Mouse (Mus musculus) liver, postnatal 0 days (tissue): ENCODE measurements around the gene Zc3h12c. TPM values are rescaled to one million over a fixed set of nuclear protein-coding genes. Genes with fewer than 3 reads are reported as not detected.

Source experiments
- ATAC-seq: fragments of 200-750 bp; cut with Nextera tagmentation; 2 replicates; pipeline ENCODE4 v1.8.0; 2017; ENCODE audit warnings: mild to moderate bottlenecking, moderate library complexity
- DNase-seq: peaks from one replicate; pipeline ENCODE4 v3.0.0-alpha.2; 2016
- H3K27ac ChIP-seq: fragments of 300-500 bp; sonication (generic); 2 replicates; pipeline ENCODE4 v1.5.1; 2014; ENCODE audit warnings: antibody characterized with exemption, moderate library complexity, mild to moderate bottlenecking, low read depth
- H3K27me3 ChIP-seq: fragments of 300-500 bp; sonication (generic); 2 replicates; pipeline ENCODE4 v1.6.1; 2014; ENCODE audit warnings: low read length, control low read depth, mixed read lengths; ENCODE audit not compliant: insufficient read depth
- H3K36me3 ChIP-seq: fragments of 300-500 bp; sonication (generic); replicated peaks from 2 replicates; pipeline ENCODE4 v1.6.1; 2014; ENCODE audit warnings: mild to moderate bottlenecking, control low read depth, low read length, moderate library complexity, mixed read lengths; ENCODE audit not compliant: insufficient read depth
- H3K4me1 ChIP-seq: fragments of 300-500 bp; sonication (generic); 2 replicates; pipeline ENCODE4 v1.6.1; 2014; ENCODE audit warnings: antibody characterized with exemption, mild to moderate bottlenecking, control low read depth; ENCODE audit not compliant: insufficient read depth
- H3K4me2 ChIP-seq: fragments of 300-500 bp; sonication (generic); 2 replicates; pipeline ENCODE4 v1.6.1; 2014; ENCODE audit warnings: low read depth, mild to moderate bottlenecking, low read length, moderate library complexity, mixed read lengths
- H3K4me3 ChIP-seq: fragments of 300-500 bp; sonication (generic); 2 replicates; pipeline ENCODE4 v1.5.1; 2014; ENCODE audit warnings: low read depth, low read length
- H3K9ac ChIP-seq: fragments of 300-500 bp; sonication (generic); replicated peaks from 2 replicates; pipeline ENCODE4 v1.6.1; 2014; ENCODE audit warnings: mild to moderate bottlenecking, moderate library complexity
- H3K9me3 ChIP-seq: fragments of 300-500 bp; sonication (generic); 2 replicates; pipeline ENCODE4 v1.6.1; 2016; ENCODE audit warnings: mild to moderate bottlenecking, control low read depth, low read length, mixed read lengths
- CTCF ChIP-seq: sonication (generic); IDR thresholded peaks from 2 replicates; pipeline ENCODE4 v1.5.1; 2016; ENCODE audit warnings: antibody characterized with exemption, low read depth
- EP300 ChIP-seq: IDR thresholded peaks from 2 replicates; pipeline ENCODE4 v1.6.1; 2016; ENCODE audit warnings: antibody characterized with exemption, low read depth, mild to moderate bottlenecking
- WGBS: fragments of 180-500 bp; shearing (Covaris S2); extraction: QIAGEN DNeasy Blood & Tissue Kit; methylation state at CpG from one replicate; pipeline ENCODE4 v1.1.7; 2014; ENCODE audit not compliant: insufficient replicate concordance; 5-methylcytosine and 5-hydroxymethylcytosine counted together
- polyA plus RNA-seq: library from polyadenylated mRNA; unstranded; fragments of >200 nt; fragmentation: Nextera tagmentation; extraction: Ambion mirVana; gene quantifications from 2 replicates; pipeline ENCODE4 v1.2.1, GENCODE M21; 2015

Gene Zc3h12c
- polyA plus RNA-seq, 1 experiment from 2014 or later = 0.72 TPM

GRCm38 (mm10) chr9:52149768-52150167 is 18.6 kb downstream of the Zc3h12c start:
- Histone ChIP-seq H3K9me3 (no peaks in the 10 kb centered on the region), H3K9ac (no peak overlapping the region), H3K27me3 (no peaks in the 10 kb centered on the region), H3K27ac (no peak overlapping the region), H3K4me2 (no peak overlapping the region), H3K36me3 (no peaks in the 10 kb centered on the region), H3K4me3 (no peak overlapping the region), H3K4me1 (no peaks in the 10 kb centered on the region)
- 86% methylated on average over 6 of the region's 6 CpGs for WGBS
- ATAC-seq (no peak), DNase-seq (no peak)
- no peak for TF ChIP-seq EP300
- TF ChIP-seq CTCF = no peak

DNA sequence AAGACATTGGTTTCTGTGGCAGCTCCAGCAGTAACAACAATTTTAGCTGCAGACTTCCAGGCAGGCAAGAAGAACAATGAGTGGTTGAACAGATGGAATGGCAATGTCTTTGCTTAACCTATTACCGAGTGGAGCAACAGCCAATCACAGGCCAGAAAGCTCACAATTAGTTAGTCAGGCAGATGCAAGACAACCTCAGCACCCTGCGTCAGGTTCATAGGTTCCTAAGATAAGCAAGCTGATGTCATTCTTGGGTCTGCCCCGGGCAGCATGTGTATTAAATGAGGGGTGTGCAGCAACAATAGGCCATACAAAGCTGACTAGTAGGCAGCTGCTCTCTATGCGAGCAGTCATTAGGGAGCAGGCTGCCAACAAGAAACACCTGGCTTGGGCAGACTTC is 19.1 kb downstream of the Zc3h12c start:
- no peak overlapping the region for H3K4me3 ChIP-seq
- H3K4me1 ChIP-seq = no peaks in the 10 kb centered on the region
- no peak overlapping the region for H3K27ac ChIP-seq
- DNase-seq (no peak), ATAC-seq (no peak; the same call in 1 of the 2 replicates)
- H3K36me3 ChIP-seq = no peaks in the 10 kb centered on the region
- H3K27me3 ChIP-seq = no peaks in the 10 kb centered on the region
- no peak overlapping the region for H3K9ac ChIP-seq
- 59% methylated on average over 4 of the region's 4 CpGs for WGBS
- no peak overlapping the region for H3K4me2 ChIP-seq
- H3K9me3 ChIP-seq = no peaks in the 10 kb centered on the region
- TF ChIP-seq EP300 = no peak
- no peak for TF ChIP-seq CTCF

DNA sequence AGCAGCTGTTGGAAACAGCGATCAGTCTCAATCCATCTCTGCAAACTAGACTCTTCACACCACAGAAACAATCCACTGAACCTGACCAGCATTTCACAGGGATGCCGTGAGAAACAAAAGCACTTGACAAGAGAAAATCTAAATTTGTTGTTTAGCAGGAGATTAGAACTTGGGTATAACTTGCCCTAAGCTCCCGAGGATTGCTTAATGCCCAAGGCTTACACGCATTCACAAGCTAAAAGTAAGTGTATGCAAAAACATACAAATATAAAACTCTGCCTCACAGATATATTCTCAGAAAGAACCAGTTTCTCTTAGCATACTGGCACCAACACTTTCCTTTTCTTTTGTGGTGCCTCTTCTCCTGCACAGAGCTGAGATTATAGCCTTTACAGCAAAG is 19.5 kb downstream of the Zc3h12c start:
- no peak overlapping the region for H3K9ac ChIP-seq
- H3K9me3 ChIP-seq = no peaks in the 10 kb centered on the region
- no peak for TF ChIP-seq EP300
- TF ChIP-seq CTCF = no peak
- no peaks in the 10 kb centered on the region for H3K36me3 ChIP-seq
- no peak overlapping the region for H3K4me3 ChIP-seq
- H3K27ac ChIP-seq = no peak overlapping the region
- H3K4me1 ChIP-seq = no peaks in the 10 kb centered on the region
- H3K27me3 ChIP-seq = no peaks in the 10 kb centered on the region
- no peak for DNase-seq
- no peak for ATAC-seq
- 85% methylated on average over 4 of the region's 4 CpGs for WGBS
- no peak overlapping the region for H3K4me2 ChIP-seq

DNA sequence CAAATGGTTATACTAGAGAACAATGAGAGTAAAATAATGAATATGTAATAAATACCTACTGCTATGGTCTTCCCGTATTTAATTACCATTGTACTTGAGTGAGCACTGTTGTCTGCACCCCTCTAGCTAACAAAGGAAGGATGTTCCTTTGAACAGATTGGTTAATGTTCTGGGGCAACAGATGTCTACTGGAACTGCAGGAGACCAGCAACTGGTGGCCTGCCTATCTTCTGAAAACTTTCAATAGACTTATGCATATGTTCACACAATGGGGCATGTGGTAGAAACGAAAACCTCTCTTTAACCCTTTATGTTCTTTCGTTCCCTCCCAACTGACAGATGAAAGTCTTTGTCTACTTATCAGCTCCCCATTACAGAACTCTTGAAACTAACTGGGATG is 20.1 kb downstream of the Zc3h12c start:
- Histone ChIP-seq H3K4me1 (no peaks in the 10 kb centered on the region), H3K36me3 (no peaks in the 10 kb centered on the region), H3K4me3 (no peak overlapping the region), H3K27ac (no peak overlapping the region), H3K27me3 (no peaks in the 10 kb centered on the region), H3K9me3 (no peaks in the 10 kb centered on the region), H3K9ac (no peak overlapping the region), H3K4me2 (no peak overlapping the region)
- ATAC-seq (no peak), DNase-seq (no peak)
- TF ChIP-seq CTCF (no peak), EP300 (no peak)
- 67% methylated on average over 3 of the region's 3 CpGs for WGBS

DNA sequence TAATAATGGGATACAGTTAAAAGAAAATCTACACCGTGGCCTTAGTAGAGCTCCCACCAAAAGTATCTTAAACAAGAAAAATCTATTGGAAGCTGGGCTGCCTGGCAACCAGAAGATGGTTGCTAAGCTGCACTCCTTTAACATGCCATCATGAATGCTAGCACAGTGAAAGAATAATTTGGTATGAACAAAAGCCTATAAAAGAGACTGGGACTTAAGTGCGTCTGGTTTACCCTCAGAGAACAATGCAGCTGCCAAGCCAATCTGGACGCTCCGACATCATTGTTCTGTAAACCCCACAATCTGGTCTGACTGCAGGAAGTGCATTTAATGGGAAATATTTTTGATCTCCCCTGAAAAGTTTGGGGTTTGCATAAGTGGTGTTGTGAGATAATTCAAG is 22.1 kb downstream of the Zc3h12c start:
- H3K4me1 ChIP-seq = no peaks in the 10 kb centered on the region
- H3K4me2 ChIP-seq = no peak overlapping the region
- WGBS = 76% methylated on average over 4 of the region's 4 CpGs
- no peak overlapping the region for H3K27ac ChIP-seq
- no peaks in the 10 kb centered on the region for H3K9me3 ChIP-seq
- ATAC-seq = no peak
- H3K36me3 ChIP-seq = no peaks in the 10 kb centered on the region
- no peak overlapping the region for H3K4me3 ChIP-seq
- no peak for DNase-seq
- TF ChIP-seq EP300 (no peak), CTCF (no peak)
- no peaks in the 10 kb centered on the region for H3K27me3 ChIP-seq
- H3K9ac ChIP-seq = no peak overlapping the region

- DNase-seq (no peak), ATAC-seq (no peak)
- Histone ChIP-seq H3K4me3 (no peak overlapping the region), H3K27ac (no peak overlapping the region), H3K4me2 (no peak overlapping the region), H3K36me3 (no peaks in the 10 kb centered on the region), H3K9me3 (no peaks in the 10 kb centered on the region), H3K9ac (no peak overlapping the region), H3K27me3 (no peaks in the 10 kb centered on the region), H3K4me1 (no peaks in the 10 kb centered on the region)
- TF ChIP-seq EP300 = no peak
- no peak for TF ChIP-seq CTCF
- 58% methylated on average over 2 of the region's 2 CpGs for WGBS
Measured at GRCm38 (mm10) chr9:52132771-52133170, 35.6 kb downstream of the Zc3h12c start.

GRCm38 (mm10) chr9:52130348-52130747 is 38.0 kb downstream of the Zc3h12c start:
- H3K9me3 ChIP-seq = no peaks in the 10 kb centered on the region
- H3K9ac ChIP-seq = no peak overlapping the region
- TF ChIP-seq CTCF (peak; percentile 39; the same call in 1 of the 2 replicates), EP300 (no peak)
- H3K4me1 ChIP-seq = no peaks in the 10 kb centered on the region
- no peak overlapping the region for H3K4me2 ChIP-seq
- no peak overlapping the region for H3K27ac ChIP-seq
- DNase-seq = no peak
- no peaks in the 10 kb centered on the region for H3K27me3 ChIP-seq
- 71% methylated on average over 4 of the region's 4 CpGs for WGBS
- H3K36me3 ChIP-seq = peaks cover 5% of the 10 kb centered on the region; the same call in 1 of the 2 replicates
- H3K4me3 ChIP-seq = no peak overlapping the region
- no peak for ATAC-seq
